Mouse (Mus musculus) myocyte (in vitro differentiated cells): ENCODE results near the gene H2-M10.6. TPM values are rescaled to one million over a fixed set of nuclear protein-coding genes. Genes with fewer than 3 reads are reported as not detected.

ENCODE experiments used
- H3K27me3 ChIP-seq: one replicate; pipeline ENCODE4 v1.6.1; 2011; ENCODE audit not compliant: control insufficient read depth, insufficient read depth, insufficient read length
- H3K36me3 ChIP-seq: one replicate; pipeline ENCODE4 v1.6.1; 2011; ENCODE audit not compliant: control insufficient read depth, insufficient read depth
- H3K4me2 ChIP-seq: one replicate; pipeline ENCODE4 v1.6.1; 2011; ENCODE audit warnings: low read depth, control low read depth
- H3K4me3 ChIP-seq: one replicate; pipeline ENCODE4 v1.5.1; 2011; ENCODE audit warnings: mild to moderate bottlenecking, control low read depth, moderate library complexity
- H3K79me2 ChIP-seq: one replicate; pipeline ENCODE4 v1.6.1; 2011; ENCODE audit not compliant: control insufficient read depth, insufficient read depth
- H3ac ChIP-seq: one replicate; pipeline ENCODE4 v1.6.1; 2011; ENCODE audit not compliant: control insufficient read depth, insufficient read length
- CEBPB ChIP-seq: IDR thresholded peaks from 2 replicates; pipeline ENCODE4 v1.6.1; 2011; ENCODE audit warnings: mild to moderate bottlenecking, moderate library complexity; ENCODE audit not compliant: poor library complexity, insufficient read depth, severe bottlenecking
- E2F4 ChIP-seq: IDR thresholded peaks from one replicate; pipeline ENCODE4 v1.6.1; 2011; ENCODE audit warnings: mild to moderate bottlenecking, control low read depth, moderate library complexity; ENCODE audit not compliant: insufficient read depth
- MAX ChIP-seq: IDR thresholded peaks from one replicate; pipeline ENCODE4 v1.6.1; 2011; ENCODE audit warnings: low read depth, mild to moderate bottlenecking, control low read depth
- MYOD1 ChIP-seq, 3 experiments: IDR thresholded peaks; one replicate each; pipeline ENCODE4 v1.6.1; 2011; ENCODE audit warnings: control low read depth in 2 of 3, low read depth in 2 of 3, mild to moderate bottlenecking in 2 of 3, moderate library complexity in 1 of 3; ENCODE audit not compliant: insufficient read length in 2 of 3, control insufficient read depth in 1 of 3
- MYOG ChIP-seq, 3 experiments: IDR thresholded peaks; one replicate each; pipeline ENCODE4 v1.6.1; 2011; ENCODE audit warnings: control low read depth in 2 of 3, low read depth in 2 of 3, mild to moderate bottlenecking in 2 of 3; ENCODE audit not compliant: insufficient read length in 2 of 3, control insufficient read depth in 1 of 3, insufficient read depth in 1 of 3
- POLR2A ChIP-seq: IDR thresholded peaks from one replicate; pipeline ENCODE4 v1.6.1; 2011; ENCODE audit warnings: low read depth, mild to moderate bottlenecking, control low read depth, moderate library complexity; ENCODE audit not compliant: insufficient read length
- POLR2AphosphoS2 ChIP-seq: IDR thresholded peaks from one replicate; pipeline ENCODE4 v1.6.1; 2011; ENCODE audit warnings: low read depth, control low read depth; ENCODE audit not compliant: insufficient read length
- REST ChIP-seq: IDR thresholded peaks from one replicate; pipeline ENCODE4 v1.6.1; 2011; ENCODE audit warnings: mild to moderate bottlenecking, control low read depth, moderate library complexity; ENCODE audit not compliant: insufficient read depth, insufficient read length
- SRF ChIP-seq: IDR thresholded peaks from one replicate; pipeline ENCODE4 v1.6.1; 2011; ENCODE audit warnings: low read depth; ENCODE audit not compliant: control insufficient read depth, insufficient read length
- TCF12 ChIP-seq: IDR thresholded peaks from one replicate; pipeline ENCODE4 v1.6.1; 2011; ENCODE audit warnings: mild to moderate bottlenecking, control low read depth; ENCODE audit not compliant: poor library complexity, insufficient read depth, severe bottlenecking
- TCF3 ChIP-seq: IDR thresholded peaks from one replicate; pipeline ENCODE4 v1.6.1; 2011; ENCODE audit warnings: low read depth, control low read depth; ENCODE audit not compliant: insufficient read length
- USF1 ChIP-seq: IDR thresholded peaks from one replicate; pipeline ENCODE4 v1.6.1; 2011; ENCODE audit warnings: low read depth, mild to moderate bottlenecking, control low read depth, moderate library complexity
- polyA plus RNA-seq: library from polyadenylated mRNA; unstranded; fragments of >200 nt; fragmentation: generic; extraction: Trizol; gene quantifications from one replicate; pipeline ENCODE4 v1.2.1, GENCODE M21; 2012; ENCODE audit warnings: missing spikeins

The H2-M10.6 gene
- polyA plus RNA-seq, 1 experiment, result not detected

GRCm38 (mm10) chr17:36858181-36858580 is 46.2 kb downstream of the H2-M10.6 start:
- TF ChIP-seq TCF12 (no peak), USF1 (no peak), TCF3 (no peak), SRF (no peak), POLR2A (no peak), E2F4 (no peak), REST (no peak), MYOD1 (IDR thresholded peaks at IDR 0.05; ENCODE audit: control insufficient read depth in 1 of 3, insufficient read length in 2 of 3, low read depth in 2 of 3) (no peak), POLR2AphosphoS2 (no peak), MYOG (IDR thresholded peaks at IDR 0.05; ENCODE audit: control insufficient read depth in 1 of 3, insufficient read depth in 1 of 3, insufficient read length in 2 of 3, low read depth in 2 of 3) (no peak), CEBPB (no peak), MAX (no peak)
- Histone ChIP-seq H3K4me3 (no peak overlapping the region), H3K36me3 (peaks cover 12% of the 10 kb centered on the region), H3K79me2 (no peaks in the 10 kb centered on the region), H3ac (no peak overlapping the region), H3K4me2 (no peak overlapping the region), H3K27me3 (no peaks in the 10 kb centered on the region)

GRCm38 (mm10) chr17:36861680-36862079 is 49.7 kb downstream of the H2-M10.6 start:
- Histone ChIP-seq H3K79me2 (no peaks in the 10 kb centered on the region), H3K27me3 (peaks cover 4% of the 10 kb centered on the region), H3K36me3 (peaks cover 3% of the 10 kb centered on the region), H3K4me3 (no peak overlapping the region), H3ac (no peak overlapping the region), H3K4me2 (no peak overlapping the region)
- TF ChIP-seq POLR2A (no peak), MAX (no peak), POLR2AphosphoS2 (no peak), REST (no peak), MYOG (IDR thresholded peaks at IDR 0.05; ENCODE audit: control insufficient read depth in 1 of 3, insufficient read depth in 1 of 3, insufficient read length in 2 of 3, low read depth in 2 of 3) (no peak), SRF (no peak), USF1 (no peak), TCF12 (no peak)

Other genes with a start within 250 kb of the H2-M10.6 start
- gene H2-M9, start 169.5 kb upstream of the H2-M10.6 start, polyA plus RNA-seq, result not detected
- not detected for gene H2-M1, start 140.0 kb upstream of the H2-M10.6 start, polyA plus RNA-seq
- not detected for gene H2-M10.5, start 39.3 kb upstream of the H2-M10.6 start, polyA plus RNA-seq
- 17.1 TPM for gene Trim26, start 25.0 kb downstream of the H2-M10.6 start, polyA plus RNA-seq
- not detected for gene Trim15, start 55.0 kb downstream of the H2-M10.6 start, polyA plus RNA-seq
- not detected for gene Trim10, start 57.4 kb downstream of the H2-M10.6 start, polyA plus RNA-seq
- not detected for gene Trim40, start 78.0 kb downstream of the H2-M10.6 start, polyA plus RNA-seq
- gene Trim31, start 85.9 kb downstream of the H2-M10.6 start, polyA plus RNA-seq, result not detected
- 0.07 TPM for gene Rnf39, start 130.7 kb downstream of the H2-M10.6 start, polyA plus RNA-seq
- gene Ppp1r11, start 139.6 kb downstream of the H2-M10.6 start, polyA plus RNA-seq, result 153 TPM
- 58.6 TPM for gene Znrd1, start 146.4 kb downstream of the H2-M10.6 start, polyA plus RNA-seq
- 6.1 TPM for gene Znrd1as, start 146.4 kb downstream of the H2-M10.6 start, polyA plus RNA-seq
- not detected for gene 2410137M14Rik, start 169.1 kb downstream of the H2-M10.6 start, polyA plus RNA-seq
- 0.07 TPM for gene H2-M5, start 177.4 kb downstream of the H2-M10.6 start, polyA plus RNA-seq
- 14.2 TPM for gene Zfp57, start 189.0 kb downstream of the H2-M10.6 start, polyA plus RNA-seq
- gene Mog, start 211.2 kb downstream of the H2-M10.6 start, polyA plus RNA-seq, result 0.04 TPM
- 15.9 TPM for gene Gabbr1, start 233.8 kb downstream of the H2-M10.6 start, polyA plus RNA-seq